Mouse (Mus musculus) left cerebral cortex, adult 2 months (tissue): ENCODE results near the gene Noxo1. TPM values are rescaled to one million over a fixed set of nuclear protein-coding genes. Genes with fewer than 3 reads are reported as not detected.
A peak's percentile ranks its signal among the peaks of the same experiment; 100 is the strongest.
"Not testable (repeated sequence)": the region's sequence is repeated elsewhere in the genome, so short reads cannot be mapped to it uniquely, and the experiment has no call there.

Experiments
- DNase-seq, 2 experiments: peaks; one replicate each; pipeline ENCODE4 v3.0.0; 2021 to 2022; ENCODE audit warnings: low spot score in 2 of 2, mixed read lengths in 1 of 2; ENCODE audit errors: extremely low spot score in 1 of 2
- H3K27ac ChIP-seq: fragments of 200-600 bp; 2 replicates; pipeline ENCODE4 v1.8.1; 2022
- H3K4me3 ChIP-seq: fragments of 200-600 bp; 2 replicates; pipeline ENCODE4 v1.8.1; 2022
- CTCF ChIP-seq: fragments of 200-600 bp; IDR thresholded peaks from 2 replicates; pipeline ENCODE4 v1.8.1; 2022; ENCODE audit warnings: antibody characterized with exemption, mild to moderate bottlenecking, moderate library complexity
- intact Hi-C: fragments of 180-260 bp; cut with DNase I; formaldehyde crosslinking; loops from one replicate; pipeline ENCODE4 v1.15.1; 2025
- total RNA-seq, 2 experiments: library from RNA; stranded (reverse); gene quantifications; 2 replicates each; pipeline ENCODE4 v1.2.3; 2021

The Noxo1 gene
- total RNA-seq, 2 experiments from 2014 or later = 3.2 to 3.9 TPM

DNA sequence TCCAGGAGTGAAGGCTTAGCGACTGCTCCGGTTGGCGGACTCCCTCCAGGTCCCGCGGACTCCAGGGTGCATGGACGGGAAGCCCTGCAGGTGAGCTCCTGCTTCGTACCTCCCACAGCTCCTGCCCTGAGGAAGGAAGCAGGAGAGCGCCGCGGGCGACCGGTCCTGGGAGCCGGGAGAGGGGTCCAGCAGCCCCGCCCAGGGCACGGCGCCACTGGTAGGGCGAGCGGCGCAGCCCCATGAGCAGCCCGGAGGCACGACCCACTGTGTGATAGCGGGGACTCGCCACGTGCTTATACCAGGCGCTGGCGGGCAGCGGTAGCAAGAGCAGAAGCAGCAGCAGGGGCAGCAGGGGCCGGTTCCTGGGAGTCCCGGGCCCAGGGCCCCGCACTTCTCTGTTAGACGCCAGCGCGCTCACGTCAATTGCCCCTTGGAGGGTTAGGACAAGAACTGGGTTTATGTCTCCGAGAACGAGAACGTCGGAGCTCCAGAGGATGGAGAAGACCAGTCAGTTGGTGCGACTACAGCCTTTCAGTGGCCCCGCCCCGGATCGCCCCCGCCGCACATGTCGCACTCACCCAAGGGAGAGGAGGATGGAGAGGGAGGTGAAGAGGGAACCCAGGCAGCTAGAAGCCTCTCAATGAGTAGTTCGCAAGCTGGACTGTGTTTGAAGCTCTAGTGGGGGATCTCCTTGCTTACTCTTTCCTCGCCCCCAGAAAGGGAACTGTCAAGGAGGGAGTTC is 37.8 kb upstream of the Noxo1 start, which contains the start of gene Npw:
Gene Npw, minus strand, starts transcription at position 441 of the 742 bp plus-strand sequence.
- Histone ChIP-seq H3K27ac (no peak within 1 kb of the TSS), H3K4me3 (peak within 1 kb of the TSS; percentile 30)
- intact Hi-C loops = no loop called here
- DNase-seq = no peak
- no peak; the same call in 1 of the 2 replicates for TF ChIP-seq CTCF

- H3K27ac ChIP-seq, H3K4me3 ChIP-seq, intact Hi-C loops, DNase-seq: not testable (repeated sequence)
These were observed 29.0 kb upstream of the Noxo1 start for GRCm38 (mm10) chr17:24667011-24667410.

- Histone ChIP-seq H3K27ac (no peak overlapping the region), H3K4me3 (no peak overlapping the region)
- intact Hi-C loops = no loop called here
- TF ChIP-seq CTCF = peak; percentile 75
- peak in 1 of 2 experiments; percentile 47 for DNase-seq
These were observed 28.6 kb upstream of the Noxo1 start for GRCm38 (mm10) chr17:24667416-24667815.

DNA sequence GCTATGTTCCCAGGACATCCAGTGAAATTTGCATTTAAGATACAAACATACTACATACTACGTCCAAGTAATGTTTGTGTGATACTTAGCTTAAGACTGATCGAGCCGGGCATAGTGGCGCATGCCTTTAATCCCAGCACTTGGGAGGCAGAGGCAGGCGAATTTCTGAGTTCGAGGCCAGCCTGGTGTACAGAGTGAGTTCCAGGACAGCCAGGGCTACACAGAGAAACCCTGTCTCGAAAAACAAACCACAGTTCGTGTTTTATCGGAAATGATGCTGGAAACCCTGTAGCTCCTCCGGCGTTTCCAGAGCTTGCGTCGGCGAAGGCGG is 26.9 kb upstream of the Noxo1 start:
- intact Hi-C loops, DNase-seq: not testable (repeated sequence)
- H3K27ac ChIP-seq = peak overlapping the region; percentile 88
- peak overlapping the region; percentile 90 for H3K4me3 ChIP-seq

DNA sequence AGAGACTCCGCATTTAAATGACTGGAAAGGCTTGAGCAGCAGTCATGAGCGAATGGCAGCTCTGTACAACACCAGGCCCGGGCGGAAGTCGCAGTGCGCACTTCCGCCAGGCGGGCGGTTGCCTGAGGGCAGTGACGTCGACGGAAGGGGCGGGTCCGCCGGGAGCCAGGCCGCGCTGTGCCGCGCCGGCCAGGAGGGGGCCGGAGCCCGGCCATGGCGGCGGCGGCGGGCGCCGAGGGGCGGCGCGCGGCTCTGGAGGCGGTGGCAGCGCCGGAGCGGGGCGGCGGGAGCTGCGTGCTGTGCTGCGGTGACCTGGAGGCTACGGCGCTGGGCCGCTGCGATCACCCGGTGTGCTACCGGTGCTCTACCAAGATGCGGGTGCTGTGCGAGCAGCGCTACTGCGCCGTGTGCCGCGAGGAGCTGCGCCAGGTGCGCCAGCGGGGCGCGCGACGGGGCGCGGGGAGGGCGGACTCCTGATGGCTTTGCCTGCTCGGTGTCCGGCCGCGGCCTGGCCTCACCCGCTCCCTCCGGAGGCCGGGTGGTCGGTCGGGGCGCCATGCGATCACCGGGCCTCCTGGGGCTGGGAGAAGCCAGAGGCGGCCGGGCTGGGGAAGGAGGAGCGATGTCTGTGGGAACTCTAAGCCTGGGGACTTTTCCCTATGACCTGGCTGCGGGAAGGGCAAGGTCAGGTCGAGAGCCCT is 26.3 kb upstream of the Noxo1 start, which contains the start of gene Zfp598:
Gene Zfp598, plus strand, starts transcription at position 143 of the 701 bp plus-strand sequence.
- peak within 1 kb of the TSS; percentile 88 for H3K27ac ChIP-seq
- intact Hi-C loops = no loop called here
- peak; percentile 93 to 95 for DNase-seq

GRCm38 (mm10) chr17:24670246-24670844 is 25.7 kb upstream of the Noxo1 start:
- DNase-seq = no peak
- TF ChIP-seq CTCF = no peak
- peak overlapping the region; percentile 90 for H3K4me3 ChIP-seq
- H3K27ac ChIP-seq = peak overlapping the region; percentile 86
- intact Hi-C loops = no loop called here

More for the DNA sequence above, 26.3 kb upstream of the Noxo1 start, which contains the start of gene Zfp598:
- peak within 1 kb of the TSS; percentile 90 for H3K4me3 ChIP-seq
- peak; percentile 42 for TF ChIP-seq CTCF

DNA sequence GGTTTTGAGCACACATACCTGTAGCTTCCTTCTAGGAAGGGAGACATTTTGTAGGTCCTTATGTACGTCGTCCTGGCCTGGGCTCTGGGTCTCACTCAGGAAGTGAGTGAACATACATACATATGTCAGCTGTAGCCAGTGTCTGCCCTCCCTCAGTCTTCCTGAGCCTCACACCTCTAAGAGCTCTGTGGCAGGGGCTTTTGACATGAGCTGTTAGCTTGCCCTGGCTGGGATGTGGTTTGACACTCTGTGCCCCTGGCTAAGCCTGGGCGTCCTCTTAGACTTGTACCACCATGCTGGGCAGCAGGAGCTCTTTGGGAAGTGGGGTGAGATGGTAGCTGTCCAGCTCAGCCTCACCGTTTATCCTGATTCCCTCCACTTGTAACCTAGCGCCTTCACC is 24.7 kb upstream of the Noxo1 start:
- no peak for DNase-seq
- 0 out of 2 replicates have a peak overlapping the region, but pooled peaks have one; percentile 6 for H3K4me3 ChIP-seq
- TF ChIP-seq CTCF = no peak
- intact Hi-C loops = no loop called here
- H3K27ac ChIP-seq = no peak overlapping the region

GRCm38 (mm10) chr17:24672141-24672540 is 23.9 kb upstream of the Noxo1 start:
- no peak for TF ChIP-seq CTCF
- no peak overlapping the region for H3K4me3 ChIP-seq
- no peak overlapping the region for H3K27ac ChIP-seq
- DNase-seq = no peak
- intact Hi-C loops = no loop called here

DNA sequence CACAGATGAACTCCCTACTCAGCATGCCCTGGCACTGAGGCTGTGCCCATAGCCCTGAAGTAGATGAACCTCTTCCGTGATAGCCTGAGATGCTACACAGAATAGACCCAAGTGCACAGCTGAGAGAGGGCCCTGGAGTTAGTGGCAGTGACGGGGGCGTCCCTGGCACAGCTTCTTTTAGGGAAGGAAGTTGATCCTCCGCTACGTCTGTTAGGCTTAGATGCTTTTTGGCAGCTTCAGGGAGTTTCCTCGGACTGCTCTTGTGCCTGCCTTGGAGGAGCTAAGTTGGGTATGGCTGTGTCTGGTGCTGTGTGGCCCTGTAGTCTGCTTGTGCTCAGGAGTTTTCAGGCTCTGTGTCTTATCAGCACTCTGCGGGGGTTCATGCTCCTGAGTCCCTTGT is 21.8 kb upstream of the Noxo1 start:
- DNase-seq = peak in 1 of 2 experiments; percentile 57
- Histone ChIP-seq H3K4me3 (no peak overlapping the region), H3K27ac (no peak overlapping the region)
- intact Hi-C loops = no loop called here
- no peak for TF ChIP-seq CTCF

DNA sequence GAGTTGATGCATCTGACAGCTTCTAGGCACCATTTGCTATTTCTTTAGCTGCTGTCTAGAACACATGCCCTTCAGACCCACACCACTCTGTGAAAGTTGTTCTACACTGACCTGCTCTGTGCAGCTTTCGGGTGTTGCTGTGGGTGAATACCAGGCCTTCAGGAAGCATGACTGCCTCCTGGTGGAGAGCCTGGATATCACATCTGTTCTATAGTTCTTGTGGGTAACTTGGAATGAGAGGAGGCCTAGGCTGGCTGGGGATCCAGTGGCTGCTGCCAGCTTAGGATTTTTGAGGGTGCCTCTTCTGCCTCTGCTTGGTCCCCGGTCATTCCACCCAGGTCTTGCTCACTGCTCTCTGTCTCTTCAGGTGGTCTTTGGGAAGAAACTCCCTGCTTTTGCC is 19.8 kb upstream of the Noxo1 start:
- intact Hi-C loops = no loop called here
- H3K4me3 ChIP-seq = no peak overlapping the region
- H3K27ac ChIP-seq = no peak overlapping the region
- peak; percentile 74 for TF ChIP-seq CTCF
- peak; percentile 54 to 56 for DNase-seq

GRCm38 (mm10) chr17:24676877-24677276 is 19.2 kb upstream of the Noxo1 start:
- no peak for TF ChIP-seq CTCF

DNA sequence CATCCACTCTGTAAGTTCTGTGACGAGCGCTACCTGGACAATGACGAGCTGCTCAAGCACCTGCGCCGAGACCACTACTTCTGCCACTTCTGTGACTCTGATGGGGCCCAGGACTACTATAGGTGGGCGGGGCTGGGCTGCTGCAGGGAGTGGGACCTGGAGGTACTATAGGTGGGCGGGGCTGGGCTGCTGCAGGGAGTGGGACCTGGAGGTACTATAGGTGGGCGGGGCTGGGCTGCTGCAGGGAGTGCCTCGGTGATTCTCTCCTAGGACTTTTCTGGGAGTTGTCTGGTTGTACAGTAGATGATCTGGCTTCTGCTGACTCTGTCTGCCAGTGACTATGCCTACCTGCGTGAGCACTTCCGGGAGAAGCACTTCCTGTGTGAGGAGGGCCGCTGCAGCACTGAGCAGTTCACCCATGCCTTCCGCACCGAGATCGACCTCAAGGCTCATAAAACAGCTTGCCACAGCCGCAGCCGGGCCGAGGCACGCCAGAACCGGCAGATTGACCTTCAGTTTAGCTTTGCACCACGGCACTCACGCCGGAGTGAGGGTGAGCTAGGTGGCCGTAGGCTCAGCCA is 18.4 kb upstream of the Noxo1 start:
- Histone ChIP-seq H3K4me3 (no peak overlapping the region), H3K27ac (no peak overlapping the region)
- DNase-seq = no peak
- intact Hi-C loops = no loop called here
- TF ChIP-seq CTCF = no peak

More at GRCm38 (mm10) chr17:24676877-24677276, 19.2 kb upstream of the Noxo1 start:
- intact Hi-C loops = no loop called here
- Histone ChIP-seq H3K27ac (no peak overlapping the region), H3K4me3 (no peak overlapping the region)
- no peak for DNase-seq
